9 mouse cellular contexts compared by ENCODE assay signal in genomic region chr2:28639794-28640193, GRCm38 (mm10). TPM values are rescaled to one million over a fixed set of nuclear protein-coding genes. Genes with fewer than 3 reads are reported as not detected.
A peak's percentile ranks its signal among the peaks of the same experiment; 100 is the strongest.
DNase-seq lines count a peak whose midpoint lies in the region; ATAC-seq and TF ChIP-seq lines count a peak whose summit lies in the region.
"Had no signal": no experiment of that assay in that cellular context is flagged by ENCODE, and none has a peak within 500 bp of the region (broad histone marks: within the 10 kb centered on the region; RNA-seq: fewer than 3 reads in every experiment).

No protein-coding gene starts in this region.

- no peaks in the 10 kb centered on the region for H3K27me3 ChIP-seq in forebrain, embryonic 14.5 days (replicated peaks; ENCODE audit: control insufficient read depth, insufficient read depth, low read length)
- H3K27me3 ChIP-seq in forebrain, embryonic 13.5 days: no peaks in the 10 kb centered on the region
- no peaks in the 10 kb centered on the region for H3K27me3 ChIP-seq in liver, adult 2 months (ENCODE audit: control insufficient read depth, insufficient read depth, low read length)
- H3K27me3 ChIP-seq: heart, embryonic 15.5 days had no signal

- peaks cover 16% of the 10 kb centered on the region; the same call in 1 of the 2 replicates for H3K79me2 ChIP-seq in liver, adult 2 months (ENCODE audit: control insufficient read depth, insufficient read depth, low read length)

- ATAC-seq in forebrain, embryonic 14.5 days: no peak
- no peak for ATAC-seq in forebrain, embryonic 13.5 days

- no peak overlapping the region for H3K27ac ChIP-seq in forebrain, embryonic 14.5 days (ENCODE audit: low read depth, low read length)
- no peak overlapping the region for H3K27ac ChIP-seq in forebrain, embryonic 13.5 days
- H3K27ac ChIP-seq in liver, adult 2 months (replicated peaks; ENCODE audit: insufficient read depth, low read depth, low read length): no peak overlapping the region

- no peaks in the 10 kb centered on the region for H3K9me3 ChIP-seq in forebrain, embryonic 14.5 days (replicated peaks; ENCODE audit: control insufficient read depth, low read length)
- H3K9me3 ChIP-seq in forebrain, embryonic 13.5 days (replicated peaks): no peaks in the 10 kb centered on the region
- H3K9me3 ChIP-seq: heart, embryonic 15.5 days had no signal

- H3K4me3 ChIP-seq in forebrain, embryonic 14.5 days (ENCODE audit: low read depth, low read length): no peak overlapping the region
- no peak overlapping the region for H3K4me3 ChIP-seq in forebrain, embryonic 13.5 days
- no peak overlapping the region for H3K4me3 ChIP-seq in liver, adult 2 months (ENCODE audit: insufficient read depth, low read depth, low read length)

- WGBS in forebrain, embryonic 14.5 days: 56% methylated on average over 7 of the region's 7 CpGs
- 47% methylated on average over 7 of the region's 7 CpGs for WGBS in forebrain, embryonic 13.5 days
- WGBS in liver, adult 2 months: 58% methylated on average over 7 of the region's 7 CpGs

- intact Hi-C loops in left cerebral cortex, postnatal 4 days (cut with DNase I): no loop called here
- intact Hi-C loops in left cerebral cortex, postnatal 25 days (cut with DNase I): no loop called here

- H3K4me2 ChIP-seq in forebrain, embryonic 14.5 days (ENCODE audit: low read length): no peak overlapping the region
- H3K4me2 ChIP-seq in forebrain, embryonic 13.5 days: no peak overlapping the region

- TF ChIP-seq CTCF in liver, adult 2 months (IDR thresholded peaks at IDR 0.05; ENCODE audit: low read depth, low read length): peak; percentile 55

- peak; percentile 27 for DNase-seq in forebrain, embryonic 14.5 days (ENCODE audit: low spot score)
- peak; percentile 24 for DNase-seq in left cerebral cortex, postnatal 4 days
- no peak for DNase-seq in left cerebral cortex, postnatal 25 days (ENCODE audit: low spot score in 2 of 2)
- peak; percentile 14 to 41 for DNase-seq in adrenal gland, postnatal 36 days
- no peak for DNase-seq in liver, adult 2 months (ENCODE audit: extremely low read depth, low read depth, low spot score)
- DNase-seq in testis, postnatal 10 days (ENCODE audit: low spot score): peak; percentile 68
- no peak for DNase-seq in frontal cortex, postnatal 36 days (ENCODE audit: low spot score in 2 of 2)

- no peak overlapping the region for H3K9ac ChIP-seq in forebrain, embryonic 14.5 days (ENCODE audit: low read length)
- no peak overlapping the region for H3K9ac ChIP-seq in forebrain, embryonic 13.5 days
- no peak overlapping the region for H3K9ac ChIP-seq in liver, adult 2 months (ENCODE audit: low read depth, low read length)

- H3K36me3 ChIP-seq in forebrain, embryonic 14.5 days (ENCODE audit: control insufficient read depth, insufficient read depth, low read length): no peaks in the 10 kb centered on the region
- no peaks in the 10 kb centered on the region for H3K36me3 ChIP-seq in forebrain, embryonic 13.5 days (ENCODE audit: poor library complexity, severe bottlenecking)
- H3K36me3 ChIP-seq in liver, adult 2 months (ENCODE audit: control insufficient read depth, insufficient read depth, low read length): no peaks in the 10 kb centered on the region
- H3K36me3 ChIP-seq: heart, embryonic 15.5 days had no signal

- no peak for TF ChIP-seq POLR2A in liver, adult 2 months (IDR thresholded peaks at IDR 0.05; ENCODE audit: extremely low read depth, insufficient read depth, low read length)

- H3K4me1 ChIP-seq in forebrain, embryonic 14.5 days (ENCODE audit: control insufficient read depth, insufficient read depth, low read length): peaks cover 12% of the 10 kb centered on the region
- H3K4me1 ChIP-seq in forebrain, embryonic 13.5 days: peaks cover 22% of the 10 kb centered on the region
- H3K4me1 ChIP-seq in liver, adult 2 months (ENCODE audit: control insufficient read depth, insufficient read depth, low read length): peaks cover 6% of the 10 kb centered on the region

RNA-seq across cellular contexts. Expression of gene Tsc1, which starts 1.2 kb away (rescaled TPM):
- polyA plus RNA-seq in forebrain, embryonic 14.5 days (2014; fragmentation: Nextera tagmentation; extraction: Ambion mirVana): 17.7 and 25.5 TPM in 2 replicates
- polyA plus RNA-seq in forebrain, embryonic 13.5 days (2015; fragmentation: Nextera tagmentation; extraction: Ambion mirVana): 29.0 and 34.1 TPM in 2 replicates
- total RNA-seq in left cerebral cortex, postnatal 4 days (2021): 10 to 100 TPM; 56.9 to 58.6 TPM
- 10 to 100 TPM; 49.3 to 56.4 TPM for total RNA-seq in left cerebral cortex, postnatal 25 days (2021)
- total RNA-seq in adrenal gland, postnatal 36 days (2021): 10 to 100 TPM; 17.6 to 19.6 TPM
- 14.4 and 19.8 TPM in 2 replicates for total RNA-seq in liver, adult 2 months (2014; rRNA removed)
- polyA plus RNA-seq in liver, adult 2 months (2012; rRNA removed): 8.6 and 10.0 TPM in 2 replicates

RNA-seq across cellular contexts. Expression of gene Gfi1b, which starts 18.0 kb away (rescaled TPM):
- 0.12 TPM in 1 of 2 replicates, not detected in the other for polyA plus RNA-seq in forebrain, embryonic 14.5 days (2014; fragmentation: Nextera tagmentation; extraction: Ambion mirVana)
- 0.19 and 0.31 TPM in 2 replicates for polyA plus RNA-seq in forebrain, embryonic 13.5 days (2015; fragmentation: Nextera tagmentation; extraction: Ambion mirVana)
- not detected for total RNA-seq in left cerebral cortex, postnatal 4 days (2021)
- not detected for total RNA-seq in left cerebral cortex, postnatal 25 days (2021)
- not detected for total RNA-seq in adrenal gland, postnatal 36 days (2021)
- not detected in 2 replicates for total RNA-seq in liver, adult 2 months (2014; rRNA removed)
- polyA plus RNA-seq in liver, adult 2 months (2012; rRNA removed): not detected in 2 replicates

RNA-seq across cellular contexts. Expression of gene Gtf3c5, which starts 56.2 kb away (rescaled TPM):
- polyA plus RNA-seq in forebrain, embryonic 14.5 days (2014; fragmentation: Nextera tagmentation; extraction: Ambion mirVana): 20.5 and 28.6 TPM in 2 replicates
- polyA plus RNA-seq in forebrain, embryonic 13.5 days (2015; fragmentation: Nextera tagmentation; extraction: Ambion mirVana): 40.7 and 48.2 TPM in 2 replicates
- 10 to 100 TPM; 26.6 to 27.8 TPM for total RNA-seq in left cerebral cortex, postnatal 4 days (2021)
- total RNA-seq in left cerebral cortex, postnatal 25 days (2021): 10 to 100 TPM; 16.5 to 17.8 TPM
- total RNA-seq in adrenal gland, postnatal 36 days (2021): 10 to 100 TPM; 17.5 to 19.5 TPM
- 2.9 and 3.1 TPM in 2 replicates for total RNA-seq in liver, adult 2 months (2014; rRNA removed)
- 7.8 and 9.0 TPM in 2 replicates for polyA plus RNA-seq in liver, adult 2 months (2012; rRNA removed)

RNA-seq across cellular contexts. Expression of gene Spaca9, which starts 59.7 kb away (rescaled TPM):
- 1.8 and 2.8 TPM in 2 replicates for polyA plus RNA-seq in forebrain, embryonic 14.5 days (2014; fragmentation: Nextera tagmentation; extraction: Ambion mirVana)
- polyA plus RNA-seq in forebrain, embryonic 13.5 days (2015; fragmentation: Nextera tagmentation; extraction: Ambion mirVana): 1.6 and 2.8 TPM in 2 replicates
- total RNA-seq in left cerebral cortex, postnatal 4 days (2021): not detected
- total RNA-seq in left cerebral cortex, postnatal 25 days (2021): not detected
- under 1 TPM; 0.53 to 0.59 TPM for total RNA-seq in adrenal gland, postnatal 36 days (2021)
- 0.60 TPM in 1 of 2 replicates, not detected in the other for total RNA-seq in liver, adult 2 months (2014; rRNA removed)
- polyA plus RNA-seq in liver, adult 2 months (2012; rRNA removed): 0.16 and 0.26 TPM in 2 replicates

Comparison
In these comparisons a context has a peak if more than half of its experiments do, and no peak if none do; other contexts are left out.
1. DNase-seq: peak in forebrain, embryonic 14.5 days (single experiment), left cerebral cortex, postnatal 4 days (single experiment), adrenal gland, postnatal 36 days (2 of 2) and testis, postnatal 10 days (single experiment); none in left cerebral cortex, postnatal 25 days (0 of 2), liver, adult 2 months (single experiment) and frontal cortex, postnatal 36 days (0 of 2).